Mouse (Mus musculus): ENCODE measurements at regions not wholly inside any gene's neighbourhood (a gene's known extent, or its start where the extent isn't known, plus 50 kb on each side); places are given as distances from the start of the nearest gene placed in this dataset.

DNA sequence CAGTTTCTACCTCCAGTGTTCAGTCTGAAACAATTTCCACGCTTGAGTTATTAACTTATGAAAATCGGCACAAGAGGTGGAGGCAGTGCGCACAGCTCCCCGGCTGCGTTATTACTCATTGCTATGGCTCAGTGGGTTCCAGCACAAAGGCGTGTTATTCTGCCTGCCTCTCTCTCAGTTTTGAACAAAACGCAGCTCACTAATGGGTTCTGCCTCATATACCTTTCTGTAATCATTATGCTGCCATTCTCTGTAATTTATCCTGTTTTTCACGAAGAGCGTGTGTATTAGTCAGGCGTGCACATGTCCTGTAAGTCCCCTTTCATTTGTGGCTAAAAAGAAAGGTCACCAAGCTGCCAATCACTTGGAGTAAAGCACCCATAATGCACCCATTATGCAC is 205.4 kb downstream of the Bcl2l11 start:
- Histone ChIP-seq H3K36me3 (ENCODE audit: control insufficient read depth, insufficient read depth, low read length) (no peaks in the 10 kb centered on the region), H3K27me3 (ENCODE audit: control insufficient read depth, insufficient read depth, low read length) (no peaks in the 10 kb centered on the region), H3K4me2 (replicated peaks; ENCODE audit: low read depth, low read length) (no peak overlapping the region), H3K4me1 (replicated peaks; ENCODE audit: control insufficient read depth, insufficient read depth, low read length) (no peaks in the 10 kb centered on the region), H3K9me3 (ENCODE audit: control insufficient read depth, low read length) (no peaks in the 10 kb centered on the region), H3K27ac (ENCODE audit: low read depth, low read length) (no peak overlapping the region), H3K9ac (ENCODE audit: low read depth, low read length) (no peak overlapping the region), H3K4me3 (ENCODE audit: low read depth, low read length) (no peak overlapping the region)
- no peak for DNase-seq (ENCODE audit: low spot score)
- ATAC-seq (ENCODE audit: low FRiP score) = no peak
- 56% methylated on average over 10 of the region's 10 CpGs for WGBS

DNA sequence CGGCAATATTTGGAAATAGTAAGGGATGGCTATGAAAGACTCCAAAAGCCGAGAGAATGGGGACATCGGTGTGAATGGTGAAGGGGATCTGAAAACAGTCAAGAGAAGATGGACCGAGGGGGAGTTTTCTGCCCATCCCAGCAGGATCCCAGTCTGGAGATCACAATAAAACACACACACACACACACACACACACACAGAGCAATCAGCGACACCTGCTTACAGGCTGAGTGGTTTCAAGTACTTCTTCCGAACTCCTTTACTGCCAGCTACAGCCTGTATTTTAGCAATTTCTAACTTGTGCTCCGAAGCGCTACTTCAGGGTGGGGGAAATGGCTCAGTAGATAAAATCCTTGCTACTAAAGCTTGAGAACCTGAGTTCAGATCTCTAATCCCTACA is 205.8 kb downstream of the Bcl2l11 start:
- H3K27me3 ChIP-seq (ENCODE audit: control insufficient read depth, insufficient read depth, low read length) = no peaks in the 10 kb centered on the region
- no peaks in the 10 kb centered on the region for H3K4me1 ChIP-seq (replicated peaks; ENCODE audit: control insufficient read depth, insufficient read depth, low read length)
- H3K36me3 ChIP-seq (ENCODE audit: control insufficient read depth, insufficient read depth, low read length) = no peaks in the 10 kb centered on the region
- H3K27ac ChIP-seq (ENCODE audit: low read depth, low read length) = no peak overlapping the region
- ATAC-seq (ENCODE audit: low FRiP score) (no peak), DNase-seq (ENCODE audit: low spot score) (no peak)
- WGBS = 62% methylated on average over 8 of the region's 8 CpGs
- no peaks in the 10 kb centered on the region for H3K9me3 ChIP-seq (ENCODE audit: control insufficient read depth, low read length)
- H3K4me3 ChIP-seq (ENCODE audit: low read depth, low read length) = no peak overlapping the region
- no peak overlapping the region for H3K9ac ChIP-seq (ENCODE audit: low read depth, low read length)
- H3K4me2 ChIP-seq (replicated peaks; ENCODE audit: low read depth, low read length) = no peak overlapping the region

DNA sequence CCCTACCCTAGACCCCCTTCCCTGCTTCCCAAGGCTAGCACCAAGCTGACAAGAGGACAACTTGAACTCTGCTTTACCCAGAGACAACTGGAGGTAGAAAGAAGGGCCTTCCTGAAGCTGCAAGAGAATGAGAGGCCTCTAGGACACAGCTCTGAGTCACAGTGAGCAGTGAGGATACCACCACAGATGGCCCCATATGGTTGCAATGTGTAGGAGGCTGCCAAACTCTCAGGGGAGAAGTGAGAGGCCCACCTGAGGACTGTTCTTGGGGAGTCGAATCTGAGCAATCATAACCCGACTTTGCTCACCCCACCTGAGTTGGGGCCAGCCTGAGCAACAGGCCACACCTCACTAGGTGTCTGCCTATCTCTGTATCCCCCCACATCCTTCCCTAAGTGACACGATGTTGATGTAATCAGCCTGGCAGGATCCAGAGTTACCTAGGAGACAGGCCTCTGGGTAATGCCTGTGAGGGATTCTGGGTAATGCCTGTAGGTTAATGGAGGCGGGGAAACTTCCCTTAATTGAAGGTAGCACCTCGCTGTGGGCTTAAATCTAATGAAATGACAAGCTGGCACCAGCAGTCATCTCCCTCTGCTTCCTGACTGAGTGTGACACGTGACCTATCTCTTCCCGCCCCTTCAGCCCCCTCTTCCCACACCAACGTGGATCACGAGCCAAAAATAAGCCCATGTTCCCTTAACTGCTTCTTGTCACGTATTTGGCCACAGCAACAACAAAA is 207.7 kb downstream of the Bcl2l11 start:
- Histone ChIP-seq H3K36me3 (ENCODE audit: control insufficient read depth, insufficient read depth, low read length) (no peaks in the 10 kb centered on the region), H3K4me1 (replicated peaks; ENCODE audit: control insufficient read depth, insufficient read depth, low read length) (no peaks in the 10 kb centered on the region), H3K9me3 (ENCODE audit: control insufficient read depth, low read length) (no peaks in the 10 kb centered on the region), H3K4me3 (ENCODE audit: low read depth, low read length) (no peak overlapping the region), H3K27me3 (ENCODE audit: control insufficient read depth, insufficient read depth, low read length) (no peaks in the 10 kb centered on the region), H3K4me2 (replicated peaks; ENCODE audit: low read depth, low read length) (no peak overlapping the region), H3K27ac (ENCODE audit: low read depth, low read length) (no peak overlapping the region), H3K9ac (ENCODE audit: low read depth, low read length) (no peak overlapping the region)
- DNase-seq (ENCODE audit: low spot score) (no peak), ATAC-seq (ENCODE audit: low FRiP score) (no peak)
- 78% methylated on average over 10 of the region's 10 CpGs for WGBS

DNA sequence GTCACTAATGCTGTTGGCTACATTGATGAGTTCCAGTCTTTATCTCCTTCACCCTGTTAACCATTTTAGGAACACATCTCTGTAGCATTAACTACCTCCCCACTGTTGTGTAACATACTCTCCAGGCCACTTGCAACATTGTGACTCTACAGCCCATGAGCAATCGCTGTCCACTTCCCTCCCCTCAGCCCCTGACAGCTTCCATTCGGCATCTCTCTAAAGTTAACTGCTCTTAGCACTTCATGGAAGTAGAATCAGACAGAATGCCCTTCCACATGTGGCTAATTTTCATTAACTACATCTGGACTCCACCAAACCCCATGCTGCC is 208.3 kb downstream of the Bcl2l11 start:
- Histone ChIP-seq H3K4me2 (replicated peaks; ENCODE audit: low read depth, low read length) (no peak overlapping the region), H3K36me3 (ENCODE audit: control insufficient read depth, insufficient read depth, low read length) (no peaks in the 10 kb centered on the region), H3K27ac (ENCODE audit: low read depth, low read length) (no peak overlapping the region), H3K27me3 (ENCODE audit: control insufficient read depth, insufficient read depth, low read length) (no peaks in the 10 kb centered on the region), H3K9me3 (ENCODE audit: control insufficient read depth, low read length) (no peaks in the 10 kb centered on the region), H3K9ac (ENCODE audit: low read depth, low read length) (no peak overlapping the region), H3K4me3 (ENCODE audit: low read depth, low read length) (no peak overlapping the region), H3K4me1 (replicated peaks; ENCODE audit: control insufficient read depth, insufficient read depth, low read length) (no peaks in the 10 kb centered on the region)
- ATAC-seq (ENCODE audit: low FRiP score) = no peak
- DNase-seq (ENCODE audit: low spot score) = no peak
- WGBS = 80% methylated on average over 2 of the region's 2 CpGs

DNA sequence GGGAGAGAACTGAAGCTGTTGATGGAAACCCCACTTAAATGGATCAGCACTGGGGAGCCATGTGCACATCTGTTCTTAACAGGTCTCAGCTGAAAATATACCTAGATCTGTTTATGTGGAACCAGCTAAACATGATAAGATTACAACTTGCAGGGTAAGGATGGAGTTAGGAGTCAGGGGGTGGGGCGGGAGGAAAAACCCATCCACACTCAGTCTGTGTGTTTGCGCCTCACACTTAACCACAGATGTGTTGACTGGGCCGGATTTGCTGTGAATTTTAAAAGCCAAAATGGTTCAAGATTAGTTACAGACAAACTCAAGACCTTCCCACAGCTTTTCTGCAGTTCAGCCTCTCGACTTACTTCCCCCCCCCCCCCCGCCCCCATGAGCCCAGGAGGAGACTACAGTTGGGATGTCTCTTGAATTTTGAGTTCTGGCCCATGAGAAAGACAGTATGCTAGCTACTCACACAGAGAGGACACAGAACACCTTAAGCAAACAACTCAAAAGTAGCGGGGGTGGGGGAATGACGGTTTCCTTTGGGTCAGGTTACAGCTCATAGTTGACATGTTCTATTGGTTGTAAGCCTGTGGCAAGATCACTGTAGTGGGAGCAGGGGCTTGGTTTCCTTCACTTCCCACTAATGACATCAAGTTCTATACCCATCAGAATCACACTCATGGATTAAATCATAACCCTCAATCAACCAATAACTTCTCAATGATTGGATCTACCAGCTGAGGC is 209.1 kb downstream of the Bcl2l11 start:
- no peak for ATAC-seq (ENCODE audit: low FRiP score)
- no peaks in the 10 kb centered on the region for H3K4me1 ChIP-seq (replicated peaks; ENCODE audit: control insufficient read depth, insufficient read depth, low read length)
- WGBS = 66% methylated on average over 7 of the region's 7 CpGs
- H3K9ac ChIP-seq (ENCODE audit: low read depth, low read length) = no peak overlapping the region
- no peaks in the 10 kb centered on the region for H3K27me3 ChIP-seq (ENCODE audit: control insufficient read depth, insufficient read depth, low read length)
- no peak overlapping the region for H3K27ac ChIP-seq (ENCODE audit: low read depth, low read length)
- no peak for DNase-seq (ENCODE audit: low spot score)
- H3K4me2 ChIP-seq (replicated peaks; ENCODE audit: low read depth, low read length) = no peak overlapping the region
- H3K4me3 ChIP-seq (ENCODE audit: low read depth, low read length) = no peak overlapping the region
- H3K36me3 ChIP-seq (ENCODE audit: control insufficient read depth, insufficient read depth, low read length) = no peaks in the 10 kb centered on the region
- H3K9me3 ChIP-seq (ENCODE audit: control insufficient read depth, low read length) = no peaks in the 10 kb centered on the region

DNA sequence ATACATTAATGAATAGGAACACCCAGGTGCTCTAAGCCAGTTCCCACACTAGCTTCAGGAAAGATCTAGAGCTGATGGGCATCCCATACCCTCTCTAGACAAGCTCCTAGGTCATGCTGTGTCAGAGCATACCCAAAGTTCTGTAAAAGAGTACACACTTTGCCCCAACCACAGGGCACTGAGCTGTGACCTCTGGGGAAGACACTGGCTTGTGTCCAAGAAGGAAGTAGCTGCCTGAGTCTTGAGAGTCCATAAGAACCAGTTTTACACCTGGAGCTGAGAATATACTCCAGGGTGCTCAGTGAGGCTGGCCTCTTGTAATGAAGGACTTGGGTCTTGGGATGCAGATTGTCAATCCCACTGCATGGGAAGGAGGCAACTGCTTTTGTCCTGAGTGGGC is 211.4 kb downstream of the Bcl2l11 start:
- Histone ChIP-seq H3K4me2 (replicated peaks; ENCODE audit: low read depth, low read length) (no peak overlapping the region), H3K27me3 (ENCODE audit: control insufficient read depth, insufficient read depth, low read length) (no peaks in the 10 kb centered on the region), H3K27ac (ENCODE audit: low read depth, low read length) (no peak overlapping the region), H3K9me3 (ENCODE audit: control insufficient read depth, low read length) (no peaks in the 10 kb centered on the region), H3K9ac (ENCODE audit: low read depth, low read length) (no peak overlapping the region), H3K36me3 (ENCODE audit: control insufficient read depth, insufficient read depth, low read length) (no peaks in the 10 kb centered on the region), H3K4me3 (ENCODE audit: low read depth, low read length) (no peak overlapping the region), H3K4me1 (replicated peaks; ENCODE audit: control insufficient read depth, insufficient read depth, low read length) (no peaks in the 10 kb centered on the region)
- DNase-seq (ENCODE audit: low spot score) (no peak), ATAC-seq (ENCODE audit: low FRiP score) (no peak)

DNA sequence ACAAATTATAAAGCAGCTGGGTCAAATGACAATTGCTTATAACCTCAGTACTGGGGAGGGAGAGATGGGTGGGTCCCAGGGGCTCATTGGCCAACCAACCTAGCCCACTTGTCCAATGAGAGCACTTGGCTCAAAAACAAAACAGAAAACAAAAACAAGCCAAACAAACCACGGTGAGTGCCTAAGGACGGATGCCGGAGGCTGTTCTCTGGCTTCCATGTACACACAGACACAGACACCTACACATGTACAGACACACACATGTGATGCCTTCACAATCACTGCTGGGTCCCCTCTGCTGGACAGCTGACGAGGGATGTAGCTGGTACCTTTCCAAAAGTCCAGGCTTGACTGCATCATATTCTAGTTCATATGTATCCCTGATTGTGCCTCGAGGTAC is 212.0 kb downstream of the Bcl2l11 start:
- Histone ChIP-seq H3K4me1 (replicated peaks; ENCODE audit: control insufficient read depth, insufficient read depth, low read length) (no peaks in the 10 kb centered on the region), H3K27me3 (ENCODE audit: control insufficient read depth, insufficient read depth, low read length) (no peaks in the 10 kb centered on the region), H3K9me3 (ENCODE audit: control insufficient read depth, low read length) (no peaks in the 10 kb centered on the region), H3K36me3 (ENCODE audit: control insufficient read depth, insufficient read depth, low read length) (no peaks in the 10 kb centered on the region), H3K9ac (ENCODE audit: low read depth, low read length) (no peak overlapping the region), H3K4me3 (ENCODE audit: low read depth, low read length) (no peak overlapping the region), H3K4me2 (replicated peaks; ENCODE audit: low read depth, low read length) (no peak overlapping the region), H3K27ac (ENCODE audit: low read depth, low read length) (no peak overlapping the region)
- DNase-seq (ENCODE audit: low spot score) (no peak), ATAC-seq (ENCODE audit: low FRiP score) (no peak)
- 94% methylated on average over 5 of the region's 5 CpGs for WGBS

DNA sequence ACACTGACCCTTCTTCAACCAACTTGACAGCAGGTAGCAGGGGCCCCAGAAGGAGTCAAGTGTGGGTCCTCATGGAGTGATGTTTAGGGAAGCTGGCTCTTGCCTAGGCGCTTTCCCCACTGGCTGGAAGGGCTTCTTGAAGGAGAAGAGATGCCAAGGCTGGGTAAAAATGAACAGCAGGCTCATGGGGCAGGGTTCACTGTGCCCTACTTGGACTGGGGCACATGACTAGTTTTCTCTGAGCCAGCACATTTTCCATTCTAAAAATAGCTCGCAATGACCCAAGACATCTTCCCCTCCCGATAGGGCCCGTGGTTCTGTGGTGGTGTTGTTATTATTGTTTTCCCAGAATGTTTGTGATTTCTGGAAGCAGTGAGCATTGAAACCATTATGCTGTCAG is 212.6 kb downstream of the Bcl2l11 start:
- Histone ChIP-seq H3K4me3 (ENCODE audit: low read depth, low read length) (no peak overlapping the region), H3K27ac (ENCODE audit: low read depth, low read length) (no peak overlapping the region), H3K4me2 (replicated peaks; ENCODE audit: low read depth, low read length) (no peak overlapping the region), H3K9me3 (ENCODE audit: control insufficient read depth, low read length) (no peaks in the 10 kb centered on the region), H3K4me1 (replicated peaks; ENCODE audit: control insufficient read depth, insufficient read depth, low read length) (no peaks in the 10 kb centered on the region), H3K27me3 (ENCODE audit: control insufficient read depth, insufficient read depth, low read length) (no peaks in the 10 kb centered on the region), H3K36me3 (ENCODE audit: control insufficient read depth, insufficient read depth, low read length) (no peaks in the 10 kb centered on the region), H3K9ac (ENCODE audit: low read depth, low read length) (no peak overlapping the region)
- DNase-seq (ENCODE audit: low spot score) (no peak), ATAC-seq (ENCODE audit: low FRiP score) (no peak)
- 90% methylated on average over 4 of the region's 4 CpGs for WGBS

DNA sequence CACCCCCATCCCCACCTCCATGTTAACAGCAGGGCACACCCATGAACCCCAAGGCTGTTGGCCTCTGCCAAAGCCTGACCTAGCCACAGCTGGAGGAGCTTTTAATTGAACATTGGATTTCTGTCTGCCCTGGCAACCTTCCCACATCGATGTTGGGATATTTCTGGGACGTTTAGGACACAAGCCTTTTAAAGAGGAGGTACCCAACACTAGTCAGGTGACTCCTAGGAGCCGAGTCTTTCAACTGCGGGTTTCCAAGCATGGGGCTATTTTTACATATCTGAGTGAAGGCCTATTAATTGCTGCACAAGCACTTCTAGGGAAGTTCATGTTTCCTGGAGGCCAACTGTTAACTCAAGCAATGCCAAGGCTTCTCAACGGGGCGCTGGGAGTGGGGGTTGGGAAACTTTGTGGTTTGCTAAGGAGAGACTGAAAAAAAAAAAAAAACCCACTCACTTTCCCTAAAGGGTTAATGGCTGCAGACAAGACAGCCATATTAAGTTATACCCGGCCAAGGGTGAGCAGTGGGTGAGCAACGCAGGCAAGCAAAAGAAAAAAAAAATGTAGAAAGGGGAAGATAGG is 213.3 kb downstream of the Bcl2l11 start:
- DNase-seq (ENCODE audit: low spot score) (no peak), ATAC-seq (ENCODE audit: low FRiP score) (no peak)
- Histone ChIP-seq H3K4me1 (replicated peaks; ENCODE audit: control insufficient read depth, insufficient read depth, low read length) (no peaks in the 10 kb centered on the region), H3K4me2 (replicated peaks; ENCODE audit: low read depth, low read length) (no peak overlapping the region), H3K9ac (ENCODE audit: low read depth, low read length) (no peak overlapping the region), H3K4me3 (ENCODE audit: low read depth, low read length) (no peak overlapping the region), H3K9me3 (ENCODE audit: control insufficient read depth, low read length) (no peaks in the 10 kb centered on the region), H3K27ac (ENCODE audit: low read depth, low read length) (no peak overlapping the region), H3K36me3 (ENCODE audit: control insufficient read depth, insufficient read depth, low read length) (no peaks in the 10 kb centered on the region), H3K27me3 (ENCODE audit: control insufficient read depth, insufficient read depth, low read length) (no peaks in the 10 kb centered on the region)
- WGBS = 32% methylated on average over 8 of the region's 8 CpGs

Data from hindbrain, embryonic 11.5 days (tissue).